Mouse (Mus musculus) spleen, adult 2 months (tissue): Measurements from ENCODE around the gene Gm20388.

ENCODE experiments used
- CTCF ChIP-seq: fragments of 200-500 bp; IDR thresholded peaks from 2 replicates; pipeline ENCODE4 v1.5.1; 2011; ENCODE audit warnings: mild to moderate bottlenecking, inconsistent platforms; ENCODE audit not compliant: insufficient read depth, insufficient read length, insufficient replicate concordance; ENCODE audit errors: extremely low read depth
- POLR2A ChIP-seq: fragments of 200-500 bp; IDR thresholded peaks from 2 replicates; pipeline ENCODE4 v1.6.1; 2011; ENCODE audit warnings: low read depth, low read length, inconsistent platforms

GRCm38 (mm10) chr8:123349073-123349472 is 3438.4 kb downstream of the Gm20388 start:
- TF ChIP-seq CTCF = no peak
- no peak for TF ChIP-seq POLR2A
